Mouse (Mus musculus): ENCODE measurements around the gene Zfp462. TPM values are rescaled to one million over a fixed set of nuclear protein-coding genes. Genes with fewer than 3 reads are reported as not detected.
"Not testable (repeated sequence)": the region's sequence is repeated elsewhere in the genome, so short reads cannot be mapped to it uniquely, and the experiment has no call there.

Gene Zfp462
- polyA plus RNA-seq (2015; fragmentation: Nextera tagmentation; extraction: Ambion mirVana), result 3.1 and 5.5 TPM in 2 replicates

- under 1% methylated on average over 43 of the region's 43 CpGs for WGBS
Measured at GRCm38 (mm10) chr4:54944921-54945430, at the start of gene Zfp462. Gene Zfp462, plus strand, starts transcription at chr4:54945048.

GRCm38 (mm10) chr4:54896017-54896416 lies 48.8 kb upstream of the Zfp462 start:
- H3K9me3 ChIP-seq, result no peaks in the 10 kb centered on the region
- H3K9ac ChIP-seq, result no peak overlapping the region
- no peak overlapping the region for H3K4me3 ChIP-seq
- no peak overlapping the region for H3K4me2 ChIP-seq
- WGBS, result 84% methylated on average over 4 of the region's 4 CpGs
- no peaks in the 10 kb centered on the region for H3K4me1 ChIP-seq
- ATAC-seq (ENCODE audit: insufficient number of reproducible peaks, low FRiP score, low TSS enrichment, low read depth), result no peak
- H3K27ac ChIP-seq, result no peak overlapping the region
- H3K36me3 ChIP-seq, result no peaks in the 10 kb centered on the region
- no peaks in the 10 kb centered on the region for H3K27me3 ChIP-seq

More at GRCm38 (mm10) chr4:54944921-54945430, at the start of gene Zfp462:
- Histone ChIP-seq H3K27me3 (no peaks in the 10 kb centered on the region), H3K4me3 (peak within 1 kb of the TSS; percentile 71), H3K9me3 (no peaks in the 10 kb centered on the region), H3K9ac (peak within 1 kb of the TSS; percentile 48), H3K4me1 (peaks cover 18% of the 10 kb centered on the region), H3K27ac (peak within 1 kb of the TSS; percentile 95), H3K4me2 (peak within 1 kb of the TSS; percentile 89), H3K36me3 (no peaks in the 10 kb centered on the region)
- ATAC-seq (ENCODE audit: insufficient number of reproducible peaks, low FRiP score, low TSS enrichment, low read depth), result no peak; the same call in 1 of the 2 replicates

- 75% methylated on average over 8 of the region's 8 CpGs for WGBS
- Histone ChIP-seq H3K27ac (no peak overlapping the region), H3K9me3 (no peaks in the 10 kb centered on the region), H3K4me2 (no peak overlapping the region), H3K4me3 (no peak overlapping the region), H3K27me3 (no peaks in the 10 kb centered on the region), H3K36me3 (no peaks in the 10 kb centered on the region), H3K4me1 (peaks cover 6% of the 10 kb centered on the region; the same call in 1 of the 2 replicates), H3K9ac (no peak overlapping the region)
- no peak for ATAC-seq (ENCODE audit: insufficient number of reproducible peaks, low FRiP score, low TSS enrichment, low read depth)
Measured at GRCm38 (mm10) chr4:54904641-54905040, 40.2 kb upstream of the Zfp462 start.

- WGBS, result 67% methylated on average over 7 of the region's 7 CpGs
- Histone ChIP-seq H3K9me3 (no peaks in the 10 kb centered on the region), H3K27ac (no peak overlapping the region), H3K36me3 (no peaks in the 10 kb centered on the region), H3K4me2 (no peak overlapping the region), H3K27me3 (no peaks in the 10 kb centered on the region), H3K4me3 (no peak overlapping the region), H3K4me1 (peaks cover 6% of the 10 kb centered on the region; the same call in 1 of the 2 replicates), H3K9ac (no peak overlapping the region)
- ATAC-seq (ENCODE audit: insufficient number of reproducible peaks, low FRiP score, low TSS enrichment, low read depth), result no peak
Measured at GRCm38 (mm10) chr4:54905399-54905953, 39.4 kb upstream of the Zfp462 start.

GRCm38 (mm10) chr4:54910300-54910699 lies 34.5 kb upstream of the Zfp462 start:
- Histone ChIP-seq H3K9ac (no peak overlapping the region), H3K4me2 (no peak overlapping the region), H3K4me3 (no peak overlapping the region), H3K4me1 (peaks cover 4% of the 10 kb centered on the region; the same call in 1 of the 2 replicates), H3K27ac (no peak overlapping the region), H3K27me3 (no peaks in the 10 kb centered on the region), H3K9me3 (no peaks in the 10 kb centered on the region), H3K36me3 (no peaks in the 10 kb centered on the region)
- ATAC-seq (ENCODE audit: insufficient number of reproducible peaks, low FRiP score, low TSS enrichment, low read depth), result no peak
- 84% methylated on average over 3 of the region's 3 CpGs for WGBS

GRCm38 (mm10) chr4:54918276-54918675 lies 26.6 kb upstream of the Zfp462 start:
- Histone ChIP-seq H3K27ac (no peak overlapping the region), H3K4me3 (no peak overlapping the region), H3K9ac (no peak overlapping the region), H3K27me3 (no peaks in the 10 kb centered on the region), H3K9me3 (no peaks in the 10 kb centered on the region), H3K4me2 (no peak overlapping the region), H3K36me3 (no peaks in the 10 kb centered on the region), H3K4me1 (no peaks in the 10 kb centered on the region)
- no peak for ATAC-seq (ENCODE audit: insufficient number of reproducible peaks, low FRiP score, low TSS enrichment, low read depth)
- 64% methylated on average over 3 of the region's 3 CpGs for WGBS

- Histone ChIP-seq H3K27ac (no peak overlapping the region), H3K9me3 (no peaks in the 10 kb centered on the region), H3K9ac (no peak overlapping the region), H3K4me1 (no peaks in the 10 kb centered on the region), H3K4me3 (no peak overlapping the region), H3K4me2 (no peak overlapping the region), H3K27me3 (no peaks in the 10 kb centered on the region), H3K36me3 (no peaks in the 10 kb centered on the region)
- WGBS, result 96% methylated on average over 2 of the region's 2 CpGs
- no peak for ATAC-seq (ENCODE audit: insufficient number of reproducible peaks, low FRiP score, low TSS enrichment, low read depth)
Measured at GRCm38 (mm10) chr4:54923386-54923785, 21.5 kb upstream of the Zfp462 start.

- H3K27me3 ChIP-seq, result no peaks in the 10 kb centered on the region
- no peak overlapping the region for H3K27ac ChIP-seq
- WGBS, result 88% methylated on average over 2 of the region's 2 CpGs
- no peaks in the 10 kb centered on the region for H3K4me1 ChIP-seq
- H3K4me2 ChIP-seq, result no peak overlapping the region
- H3K9ac ChIP-seq, result no peak overlapping the region
- no peak overlapping the region for H3K4me3 ChIP-seq
- no peaks in the 10 kb centered on the region for H3K9me3 ChIP-seq
- ATAC-seq (ENCODE audit: insufficient number of reproducible peaks, low FRiP score, low TSS enrichment, low read depth), result no peak
- no peaks in the 10 kb centered on the region for H3K36me3 ChIP-seq
Measured at GRCm38 (mm10) chr4:54924306-54924705, 20.5 kb upstream of the Zfp462 start.

- not testable (repeated sequence) for H3K4me1 ChIP-seq; H3K9me3 ChIP-seq; H3K9ac ChIP-seq; H3K27me3 ChIP-seq; H3K4me3 ChIP-seq; H3K27ac ChIP-seq; H3K4me2 ChIP-seq; ATAC-seq (ENCODE audit: insufficient number of reproducible peaks, low FRiP score, low TSS enrichment, low read depth); H3K36me3 ChIP-seq
- WGBS, result 77% methylated on average over 5 of the region's 5 CpGs
Measured at GRCm38 (mm10) chr4:54926456-54926855, 18.4 kb upstream of the Zfp462 start.

GRCm38 (mm10) chr4:54927321-54928062 lies 17.4 kb upstream of the Zfp462 start:
- ATAC-seq (ENCODE audit: insufficient number of reproducible peaks, low FRiP score, low TSS enrichment, low read depth); H3K4me2 ChIP-seq; H3K27ac ChIP-seq; H3K9me3 ChIP-seq; H3K9ac ChIP-seq; H3K4me3 ChIP-seq; H3K4me1 ChIP-seq; H3K36me3 ChIP-seq; H3K27me3 ChIP-seq: not testable (repeated sequence)
- WGBS, result 78% methylated on average over 8 of the region's 8 CpGs

- 69% methylated on average over 2 of the region's 2 CpGs for WGBS
- Histone ChIP-seq H3K36me3 (no peaks in the 10 kb centered on the region), H3K4me1 (no peaks in the 10 kb centered on the region), H3K9me3 (no peaks in the 10 kb centered on the region), H3K4me3 (no peak overlapping the region), H3K27ac (no peak overlapping the region), H3K27me3 (no peaks in the 10 kb centered on the region), H3K9ac (no peak overlapping the region), H3K4me2 (no peak overlapping the region)
- no peak for ATAC-seq (ENCODE audit: insufficient number of reproducible peaks, low FRiP score, low TSS enrichment, low read depth)
Measured at GRCm38 (mm10) chr4:54929686-54930085, 15.2 kb upstream of the Zfp462 start.

GRCm38 (mm10) chr4:54932668-54933067 lies 12.2 kb upstream of the Zfp462 start:
- Histone ChIP-seq H3K4me1 (no peaks in the 10 kb centered on the region), H3K27ac (no peak overlapping the region), H3K27me3 (no peaks in the 10 kb centered on the region), H3K9me3 (no peaks in the 10 kb centered on the region), H3K4me3 (no peak overlapping the region), H3K36me3 (no peaks in the 10 kb centered on the region), H3K4me2 (no peak overlapping the region), H3K9ac (no peak overlapping the region)
- WGBS, result 38% methylated on average over 2 of the region's 2 CpGs
- no peak for ATAC-seq (ENCODE audit: insufficient number of reproducible peaks, low FRiP score, low TSS enrichment, low read depth)
